Mouse (Mus musculus): ENCODE measurements around the gene Chd3. TPM values are rescaled to one million over a fixed set of nuclear protein-coding genes. Genes with fewer than 3 reads are reported as not detected.
A peak's percentile ranks its signal among the peaks of the same experiment; 100 is the strongest.
"Not testable (repeated sequence)": the region's sequence is repeated elsewhere in the genome, so short reads cannot be mapped to it uniquely, and the experiment has no call there.

Chd3 gene
- total and polyA plus RNA-seq, 2 experiments from 2014 or later = 58.9 to 298 TPM

- H3K4me2 ChIP-seq (ENCODE audit: low read depth, low read length, poor library complexity, severe bottlenecking) = peak overlapping the region; percentile 84; the same call in 1 of the 2 replicates
- H3K27me3 ChIP-seq (ENCODE audit: insufficient read depth, low read length) = no peaks in the 10 kb centered on the region
- TF ChIP-seq CTCF (IDR thresholded peaks at IDR 0.05) = no peak
- H3K36me3 ChIP-seq (ENCODE audit: insufficient read depth, low read length) = peaks cover 10% of the 10 kb centered on the region; the same call in 1 of the 2 replicates
- H3K4me1 ChIP-seq (ENCODE audit: insufficient read depth, low read length) = peaks cover 19% of the 10 kb centered on the region; the same call in 1 of the 2 replicates
- H3K9me3 ChIP-seq (ENCODE audit: low read length) = no peaks in the 10 kb centered on the region
- DNase-seq (ENCODE audit: low spot score) (no peak), ATAC-seq (ENCODE audit: low FRiP score) (no peak)
- H3K27ac ChIP-seq (ENCODE audit: low read depth, low read length) = no peak overlapping the region
- 95% methylated on average over 6 of the region's 6 CpGs for WGBS
- H3K4me3 ChIP-seq (ENCODE audit: low read depth, low read length) = no peak overlapping the region
- H3K9ac ChIP-seq (replicated peaks; ENCODE audit: low read length, poor library complexity, severe bottlenecking) = no peak overlapping the region
Measured at GRCm38 (mm10) chr11:69321580-69321979, 47.6 kb downstream of the Chd3 start.

GRCm38 (mm10) chr11:69318000-69318399, 51.2 kb downstream of the Chd3 start:
- Histone ChIP-seq H3K4me1 (ENCODE audit: insufficient read depth, low read length) (peaks cover 15% of the 10 kb centered on the region; the same call in 1 of the 2 replicates), H3K36me3 (ENCODE audit: insufficient read depth, low read length) (peaks cover 14% of the 10 kb centered on the region)
- H3K4me2 ChIP-seq (ENCODE audit: low read depth, low read length, poor library complexity, severe bottlenecking); H3K4me3 ChIP-seq (ENCODE audit: low read depth, low read length); H3K27me3 ChIP-seq (ENCODE audit: insufficient read depth, low read length); H3K27ac ChIP-seq (ENCODE audit: low read depth, low read length); DNase-seq (ENCODE audit: low spot score); ATAC-seq (ENCODE audit: low FRiP score); H3K9me3 ChIP-seq (ENCODE audit: low read length); H3K9ac ChIP-seq (replicated peaks; ENCODE audit: low read length, poor library complexity, severe bottlenecking): not testable (repeated sequence)
- WGBS = 88% methylated on average over 3 of the region's 3 CpGs

- Histone ChIP-seq H3K27ac (ENCODE audit: low read depth, low read length) (no peak overlapping the region), H3K36me3 (ENCODE audit: insufficient read depth, low read length) (peaks cover 18% of the 10 kb centered on the region), H3K4me1 (ENCODE audit: insufficient read depth, low read length) (no peaks in the 10 kb centered on the region), H3K4me2 (ENCODE audit: low read depth, low read length, poor library complexity, severe bottlenecking) (no peak overlapping the region), H3K9me3 (ENCODE audit: low read length) (no peaks in the 10 kb centered on the region), H3K9ac (replicated peaks; ENCODE audit: low read length, poor library complexity, severe bottlenecking) (no peak overlapping the region), H3K27me3 (ENCODE audit: insufficient read depth, low read length) (no peaks in the 10 kb centered on the region), H3K4me3 (ENCODE audit: low read depth, low read length) (no peak overlapping the region)
- DNase-seq (ENCODE audit: low spot score) (no peak), ATAC-seq (ENCODE audit: low FRiP score) (no peak)
- 99% methylated on average over 6 of the region's 6 CpGs for WGBS
- no peak for TF ChIP-seq CTCF (IDR thresholded peaks at IDR 0.05)
Measured at GRCm38 (mm10) chr11:69316361-69316760, 52.8 kb downstream of the Chd3 start.

GRCm38 (mm10) chr11:69311266-69311665, 57.9 kb downstream of the Chd3 start:
- Histone ChIP-seq H3K27me3 (ENCODE audit: insufficient read depth, low read length) (no peaks in the 10 kb centered on the region), H3K4me3 (ENCODE audit: low read depth, low read length) (no peak overlapping the region), H3K9ac (replicated peaks; ENCODE audit: low read length, poor library complexity, severe bottlenecking) (no peak overlapping the region), H3K4me1 (ENCODE audit: insufficient read depth, low read length) (no peaks in the 10 kb centered on the region), H3K9me3 (ENCODE audit: low read length) (no peaks in the 10 kb centered on the region), H3K36me3 (ENCODE audit: insufficient read depth, low read length) (peaks cover 49% of the 10 kb centered on the region), H3K27ac (ENCODE audit: low read depth, low read length) (no peak overlapping the region), H3K4me2 (ENCODE audit: low read depth, low read length, poor library complexity, severe bottlenecking) (no peak overlapping the region)
- DNase-seq (ENCODE audit: low spot score) = peak; percentile 64
- 74% methylated on average over 7 of the region's 7 CpGs for WGBS
- no peak for TF ChIP-seq CTCF (IDR thresholded peaks at IDR 0.05)
- ATAC-seq (ENCODE audit: low FRiP score) = no peak

- Histone ChIP-seq H3K4me2 (ENCODE audit: low read depth, low read length, poor library complexity, severe bottlenecking) (no peak overlapping the region), H3K9ac (replicated peaks; ENCODE audit: low read length, poor library complexity, severe bottlenecking) (no peak overlapping the region), H3K27me3 (ENCODE audit: insufficient read depth, low read length) (no peaks in the 10 kb centered on the region), H3K36me3 (ENCODE audit: insufficient read depth, low read length) (peaks cover 65% of the 10 kb centered on the region), H3K4me1 (ENCODE audit: insufficient read depth, low read length) (no peaks in the 10 kb centered on the region), H3K9me3 (ENCODE audit: low read length) (no peaks in the 10 kb centered on the region), H3K4me3 (ENCODE audit: low read depth, low read length) (no peak overlapping the region), H3K27ac (ENCODE audit: low read depth, low read length) (no peak overlapping the region)
- DNase-seq (ENCODE audit: low spot score) = no peak
- ATAC-seq (ENCODE audit: low FRiP score) = no peak
- TF ChIP-seq CTCF (IDR thresholded peaks at IDR 0.05) = no peak
- 94% methylated on average over 2 of the region's 2 CpGs for WGBS
Measured at GRCm38 (mm10) chr11:69306039-69306438, 63.2 kb downstream of the Chd3 start.

- no peak for TF ChIP-seq CTCF (IDR thresholded peaks at IDR 0.05)
- no peak overlapping the region for H3K4me2 ChIP-seq (ENCODE audit: low read depth, low read length, poor library complexity, severe bottlenecking)
- peaks cover 63% of the 10 kb centered on the region for H3K36me3 ChIP-seq (ENCODE audit: insufficient read depth, low read length)
- no peak overlapping the region for H3K4me3 ChIP-seq (ENCODE audit: low read depth, low read length)
- whole genome bisulfite sequencing = 94% methylated on average over 9 of the region's 9 CpGs
- no peak overlapping the region for H3K27ac ChIP-seq (ENCODE audit: low read depth, low read length)
- H3K27me3 ChIP-seq (ENCODE audit: insufficient read depth, low read length) = no peaks in the 10 kb centered on the region
- no peaks in the 10 kb centered on the region for H3K9me3 ChIP-seq (ENCODE audit: low read length)
- ATAC-seq (ENCODE audit: low FRiP score) (no peak), DNase-seq (ENCODE audit: low spot score) (no peak)
- no peak overlapping the region for H3K9ac ChIP-seq (replicated peaks; ENCODE audit: low read length, poor library complexity, severe bottlenecking)
- no peaks in the 10 kb centered on the region for H3K4me1 ChIP-seq (ENCODE audit: insufficient read depth, low read length)
Measured at GRCm38 (mm10) chr11:69305291-69305690, 63.9 kb downstream of the Chd3 start.

All from midbrain, postnatal 0 days (tissue).